Mouse (Mus musculus) hindbrain, embryonic 16.5 days (tissue): ENCODE measurements around the gene Olfr538. TPM values are rescaled to one million over a fixed set of nuclear protein-coding genes. Genes with fewer than 3 reads are reported as not detected.
"Not testable (repeated sequence)": the region's sequence is repeated elsewhere in the genome, so short reads cannot be mapped to it uniquely, and the experiment has no call there.

ENCODE experiments used
- ATAC-seq: fragments of 200-750 bp; cut with Nextera tagmentation; 2 replicates; pipeline ENCODE4 v1.8.0; 2017; ENCODE audit warnings: moderate TSS enrichment, moderate library complexity
- H3K27ac ChIP-seq: fragments of 300-500 bp; sonication (generic); 2 replicates; pipeline ENCODE4 v1.5.1; 2014; ENCODE audit warnings: low read depth, mild to moderate bottlenecking, control low read depth, low read length, moderate library complexity
- H3K27me3 ChIP-seq: fragments of 300-500 bp; sonication (generic); replicated peaks from 2 replicates; pipeline ENCODE4 v1.6.1; 2014; ENCODE audit warnings: low read length; ENCODE audit not compliant: control insufficient read depth, insufficient read depth
- H3K36me3 ChIP-seq: fragments of 300-500 bp; sonication (generic); 2 replicates; pipeline ENCODE4 v1.6.1; 2014; ENCODE audit warnings: mild to moderate bottlenecking, low read length, moderate library complexity, mixed read lengths; ENCODE audit not compliant: control insufficient read depth, insufficient read depth
- H3K4me1 ChIP-seq: fragments of 300-500 bp; sonication (generic); 2 replicates; pipeline ENCODE4 v1.6.1; 2014; ENCODE audit warnings: low read depth, low read length; ENCODE audit not compliant: control insufficient read depth, insufficient read depth
- H3K4me2 ChIP-seq: fragments of 300-500 bp; sonication (generic); 2 replicates; pipeline ENCODE4 v1.6.1; 2014; ENCODE audit warnings: mild to moderate bottlenecking, low read length, control low read depth, moderate library complexity
- H3K4me3 ChIP-seq: fragments of 300-500 bp; sonication (generic); 2 replicates; pipeline ENCODE4 v1.5.1; 2014; ENCODE audit warnings: mild to moderate bottlenecking, low read length, control low read depth, moderate library complexity
- H3K9ac ChIP-seq: fragments of 300-500 bp; sonication (generic); 2 replicates; pipeline ENCODE4 v1.6.1; 2014; ENCODE audit warnings: low read depth, mild to moderate bottlenecking, control low read depth, low read length, moderate library complexity
- H3K9me3 ChIP-seq: fragments of 300-500 bp; sonication (generic); 2 replicates; pipeline ENCODE4 v1.6.1; 2014; ENCODE audit warnings: mild to moderate bottlenecking, low read length, moderate library complexity; ENCODE audit not compliant: control insufficient read depth
- WGBS: fragments of 180-500 bp; shearing (Covaris S2); extraction: QIAGEN DNeasy Blood & Tissue Kit; methylation state at CpG from one replicate; pipeline ENCODE4 v1.1.7; 2014; 5-methylcytosine and 5-hydroxymethylcytosine counted together
- polyA plus RNA-seq: library from polyadenylated mRNA; unstranded; fragments of >200 nt; fragmentation: Nextera tagmentation; extraction: Ambion mirVana; gene quantifications from 2 replicates; pipeline ENCODE4 v1.2.1, GENCODE M21; 2015

Gene Olfr538
- not detected in 2 replicates for polyA plus RNA-seq

DNA sequence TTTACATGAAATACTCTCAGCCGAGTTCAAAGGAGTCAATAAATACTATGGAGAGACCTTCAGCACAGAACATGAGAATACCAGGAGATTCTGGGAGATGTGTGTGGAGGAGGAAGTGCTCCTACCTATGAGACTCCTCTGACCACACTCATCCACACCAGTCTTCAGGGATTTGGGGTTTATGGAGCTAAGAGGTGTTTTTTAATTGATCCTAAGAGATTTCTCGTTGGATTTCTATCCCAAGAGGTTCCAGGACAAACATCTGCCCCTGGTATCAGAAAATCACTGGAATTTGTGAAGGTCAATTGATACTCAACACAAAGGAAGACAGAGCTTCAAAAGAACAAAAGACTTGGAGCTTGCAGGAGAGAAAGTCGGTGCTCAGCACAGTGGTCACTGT is at the start of gene Olfr538:
Gene Olfr538, plus strand, starts transcription at position 301 of the 400 bp plus-strand sequence.
- ATAC-seq: no peak
- H3K27ac ChIP-seq: no peak within 1 kb of the TSS
- H3K4me1 ChIP-seq: no peaks in the 10 kb centered on the region

GRCm38 (mm10) chr7:140539746-140540145 is 27.9 kb upstream of the Olfr538 start:
- 78% methylated on average over 2 of the region's 2 CpGs for WGBS
- H3K27me3 ChIP-seq: no peaks in the 10 kb centered on the region
- H3K4me1 ChIP-seq: no peaks in the 10 kb centered on the region
- H3K9ac ChIP-seq: no peak overlapping the region
- no peak for ATAC-seq
- no peaks in the 10 kb centered on the region for H3K36me3 ChIP-seq
- no peak overlapping the region for H3K27ac ChIP-seq
- H3K4me2 ChIP-seq: no peak overlapping the region
- H3K9me3 ChIP-seq: no peaks in the 10 kb centered on the region
- H3K4me3 ChIP-seq: no peak overlapping the region

More for the DNA sequence above, at the start of gene Olfr538:
- Histone ChIP-seq H3K9ac (no peak within 1 kb of the TSS), H3K4me2 (no peak within 1 kb of the TSS), H3K36me3 (no peaks in the 10 kb centered on the region), H3K9me3 (no peaks in the 10 kb centered on the region), H3K4me3 (no peak within 1 kb of the TSS), H3K27me3 (no peaks in the 10 kb centered on the region)
- WGBS: 53% methylated on average over 3 of the region's 3 CpGs

DNA sequence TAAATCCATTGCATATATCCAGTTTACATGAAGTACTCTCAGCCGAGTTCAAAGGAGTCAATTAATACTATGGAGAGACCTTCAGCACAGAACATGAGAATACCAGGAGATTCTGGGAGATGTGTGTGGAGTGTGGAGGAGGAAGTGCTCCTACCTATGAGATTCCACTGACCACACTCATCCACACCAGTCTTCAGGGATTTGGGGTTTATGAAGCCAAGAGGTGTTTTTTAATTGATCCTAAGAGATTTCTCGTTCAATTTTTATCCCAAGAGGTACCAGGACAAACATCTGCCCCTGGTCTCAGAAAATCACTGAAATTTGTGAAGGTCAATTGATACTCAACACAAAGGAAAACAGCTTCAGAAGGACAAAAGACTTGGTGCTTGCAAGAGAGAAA is 33.3 kb downstream of the Olfr538 start, which contains the start of gene Olfr46:
Gene Olfr46, plus strand, starts transcription at position 301 of the 400 bp plus-strand sequence.
- H3K9ac ChIP-seq, H3K36me3 ChIP-seq, H3K4me1 ChIP-seq, H3K4me3 ChIP-seq, H3K4me2 ChIP-seq, H3K9me3 ChIP-seq, H3K27ac ChIP-seq, ATAC-seq, H3K27me3 ChIP-seq: not testable (repeated sequence)
- WGBS: 81% methylated on average over 2 of the region's 2 CpGs

Other genes with a start within 250 kb of the Olfr538 start
- not detected in 2 replicates for gene Olfr525, start 247.0 kb upstream of the Olfr538 start, polyA plus RNA-seq
- gene Olfr527, start 233.9 kb upstream of the Olfr538 start, polyA plus RNA-seq: not detected in 2 replicates
- gene Olfr60, start 206.2 kb upstream of the Olfr538 start, polyA plus RNA-seq: not detected in 2 replicates
- gene Olfr530, start 191.6 kb upstream of the Olfr538 start, polyA plus RNA-seq: not detected in 2 replicates
- gene Olfr531, start 165.0 kb upstream of the Olfr538 start, polyA plus RNA-seq: not detected in 2 replicates
- not detected in 2 replicates for gene Olfr532, start 146.2 kb upstream of the Olfr538 start, polyA plus RNA-seq
- not detected in 2 replicates for gene Olfr533, start 104.5 kb upstream of the Olfr538 start, polyA plus RNA-seq
- not detected in 2 replicates for gene Olfr535, start 83.7 kb upstream of the Olfr538 start, polyA plus RNA-seq
- gene Olfr536, start 60.5 kb upstream of the Olfr538 start, polyA plus RNA-seq: not detected in 2 replicates
- 0.05 TPM in 1 of 2 replicates, not detected in the other for gene Olfr46, start 33.4 kb downstream of the Olfr538 start, polyA plus RNA-seq
- gene Olfr61, start 61.1 kb downstream of the Olfr538 start, polyA plus RNA-seq: not detected in 2 replicates
- not detected in 2 replicates for gene Olfr53, start 78.6 kb downstream of the Olfr538 start, polyA plus RNA-seq
- gene Olfr539, start 92.0 kb downstream of the Olfr538 start, polyA plus RNA-seq: 0.05 TPM in 1 of 2 replicates, not detected in the other
- not detected in 2 replicates for gene Olfr45, start 114.1 kb downstream of the Olfr538 start, polyA plus RNA-seq
- not detected in 2 replicates for gene Olfr541, start 129.4 kb downstream of the Olfr538 start, polyA plus RNA-seq
- not detected in 2 replicates for gene Cyp2e1, start 195.9 kb downstream of the Olfr538 start, polyA plus RNA-seq
- gene Syce1, start 220.0 kb downstream of the Olfr538 start, polyA plus RNA-seq: 0.60 and 0.89 TPM in 2 replicates